19 mouse cellular contexts compared by ENCODE assay signal in genomic region chr14:100126126-100126525, GRCm38 (mm10).
"Had no signal": no experiment of that assay in that cellular context is flagged by ENCODE, and none has a peak within 500 bp of the region (broad histone marks: within the 10 kb centered on the region; RNA-seq: fewer than 3 reads in every experiment).

No protein-coding gene starts in this region.

- H3K27me3 ChIP-seq: lung, embryonic 15.5 days; megakaryocyte, embryonic 14.5 days; midbrain, embryonic 12.5 days; neural tube, embryonic 13.5 days; neural tube, embryonic 15.5 days had no signal

- H3K27ac ChIP-seq: lung, embryonic 15.5 days; macrophage; midbrain, embryonic 12.5 days; neural tube, embryonic 13.5 days; neural tube, embryonic 15.5 days had no signal

- H3K9ac ChIP-seq: lung, embryonic 15.5 days; midbrain, embryonic 12.5 days; neural tube, embryonic 13.5 days; neural tube, embryonic 15.5 days had no signal

- H3K4me1 ChIP-seq: lung, embryonic 15.5 days; megakaryocyte, embryonic 14.5 days; neural tube, embryonic 13.5 days; neural tube, embryonic 15.5 days had no signal

- H3K36me3 ChIP-seq: lung, embryonic 15.5 days; midbrain, embryonic 12.5 days; neural tube, embryonic 13.5 days; neural tube, embryonic 15.5 days had no signal

- ATAC-seq: lung, postnatal 0 days had no signal

- DNase-seq: lung, adult 2 months; lung, postnatal 14 days; lung, postnatal 36 days; midbrain, embryonic 14.5 days; retina, postnatal 1 day; right cerebral cortex, adult 18-20 months; right cerebral cortex, postnatal 25 days; right cerebral cortex, postnatal 4 days; spleen, adult 18-20 months; thymus, adult 18-20 months; thymus, postnatal 14 days; thymus, postnatal 36 days had no signal

- H3K4me3 ChIP-seq: lung, embryonic 15.5 days; megakaryocyte, embryonic 14.5 days; midbrain, embryonic 12.5 days; neural tube, embryonic 13.5 days; neural tube, embryonic 15.5 days had no signal

- H3K4me2 ChIP-seq: lung, embryonic 15.5 days; midbrain, embryonic 12.5 days; neural tube, embryonic 13.5 days; neural tube, embryonic 15.5 days had no signal

- H3K9me3 ChIP-seq: lung, embryonic 15.5 days; midbrain, embryonic 12.5 days; neural tube, embryonic 13.5 days; neural tube, embryonic 15.5 days had no signal
